Mouse (Mus musculus) MN1 (cell line): Measurements from ENCODE around the gene Gba.
"Not testable (repeated sequence)": the region's sequence is repeated elsewhere in the genome, so short reads cannot be mapped to it uniquely, and the experiment has no call there.

ENCODE experiments used
- DNase-seq: peaks from one replicate; pipeline ENCODE4 v3.0.0-alpha.2; 2016; ENCODE audit warnings: low spot score

Gba gene

DNA sequence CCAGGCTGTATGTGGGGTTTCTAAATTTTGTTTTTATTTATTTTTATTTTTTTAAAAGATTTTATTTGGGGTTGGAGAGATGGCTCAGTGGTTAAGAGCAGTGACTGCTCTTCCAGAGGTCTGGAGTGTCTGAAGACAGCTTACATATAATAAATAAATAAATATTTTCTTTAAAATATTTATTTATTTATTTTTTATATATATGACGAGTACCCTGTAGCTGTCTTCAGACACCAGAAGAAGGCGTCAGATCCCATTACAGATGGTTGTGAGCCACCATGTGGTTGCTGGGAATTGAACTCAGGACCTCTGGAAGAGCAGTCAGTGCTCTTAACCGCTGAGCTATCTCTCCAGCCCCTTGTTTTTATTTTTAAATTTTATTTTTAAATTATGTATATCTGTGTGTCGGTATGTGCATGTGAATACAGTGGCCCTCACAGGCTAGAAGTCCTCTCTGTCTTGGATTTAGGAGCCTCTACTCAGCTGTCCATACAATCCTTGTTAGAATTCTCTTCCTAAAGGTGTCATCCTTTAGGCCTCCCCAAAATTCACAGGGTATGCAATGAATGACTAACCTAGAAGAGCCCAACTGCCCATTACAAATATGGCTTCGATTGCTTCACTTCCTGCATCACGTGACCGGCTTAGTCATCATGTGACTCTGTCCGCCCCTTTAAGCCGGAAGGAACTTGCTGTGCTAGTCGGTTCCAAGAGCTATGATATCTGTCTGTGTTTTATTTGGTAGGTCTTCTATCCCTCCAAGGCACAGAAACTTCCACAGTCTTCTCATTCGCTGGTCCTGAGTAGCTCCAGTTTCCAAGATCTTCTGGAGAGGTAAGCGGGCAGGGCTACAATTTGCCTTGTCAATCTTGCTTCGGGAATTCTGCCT is at the start of gene Gba:
TSS of gene Gba (plus strand) at position 676 of the 889 bp plus-strand sequence.
- peak; percentile 95 for DNase-seq

DNA sequence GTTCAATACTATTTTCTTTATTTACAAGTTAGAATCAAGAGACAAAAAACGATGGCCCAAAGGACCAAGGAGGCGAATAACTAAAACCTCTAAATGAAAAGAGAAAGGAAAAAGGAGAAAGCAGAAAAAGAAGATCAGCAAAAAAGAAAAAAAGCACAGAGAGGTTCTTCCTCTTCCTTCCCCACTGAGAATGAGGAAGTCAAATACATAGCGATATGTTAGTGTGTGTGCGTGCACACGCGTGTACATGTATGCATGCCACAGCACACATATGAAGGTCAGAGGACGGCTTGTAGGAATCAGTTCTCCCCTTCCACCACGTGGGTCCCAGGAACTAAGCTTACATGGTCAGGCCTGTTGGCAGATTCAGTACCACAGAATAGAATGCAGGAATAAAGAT is 45.8 kb upstream of the Gba start:
- no peak for DNase-seq

- peak; percentile 34 for DNase-seq
Measured at GRCm38 (mm10) chr3:89158651-89159050, 44.1 kb upstream of the Gba start.

- no peak for DNase-seq
Measured at GRCm38 (mm10) chr3:89159211-89159610, 43.5 kb upstream of the Gba start.

- DNase-seq, result peak; percentile 91
Measured at GRCm38 (mm10) chr3:89159616-89160344, 42.9 kb upstream of the Gba start, which contains the start of gene Hcn3. Gene Hcn3 (minus strand): TSS chr3:89160196.

GRCm38 (mm10) chr3:89161207-89161606 is 41.5 kb upstream of the Gba start:
- DNase-seq, result not testable (repeated sequence)

DNA sequence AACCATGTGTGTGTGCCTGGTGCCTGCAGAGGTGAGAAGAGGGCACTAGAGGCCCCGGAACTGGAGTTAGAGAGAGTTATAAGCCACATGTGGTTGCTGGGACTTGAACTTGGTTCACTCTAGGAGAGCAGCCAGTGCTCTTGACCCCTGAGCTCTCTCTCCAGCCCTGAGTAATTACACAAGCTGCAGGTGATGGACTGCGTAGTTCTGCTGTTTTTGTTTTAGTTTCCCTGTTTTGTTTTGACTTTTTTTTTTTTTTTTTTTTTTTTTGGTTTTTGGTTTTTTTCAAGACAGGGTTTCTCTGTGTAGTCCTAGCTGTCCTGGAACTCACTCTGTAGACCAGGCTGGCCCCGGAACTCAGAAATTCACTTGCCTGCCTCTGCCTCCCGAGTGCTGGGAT is 40.9 kb upstream of the Gba start:
- DNase-seq, result no peak

- DNase-seq, result peak; percentile 48
Measured at GRCm38 (mm10) chr3:89163123-89163522, 39.6 kb upstream of the Gba start.

GRCm38 (mm10) chr3:89163643-89164245 is 39.0 kb upstream of the Gba start:
- DNase-seq, result peak; percentile 39

DNA sequence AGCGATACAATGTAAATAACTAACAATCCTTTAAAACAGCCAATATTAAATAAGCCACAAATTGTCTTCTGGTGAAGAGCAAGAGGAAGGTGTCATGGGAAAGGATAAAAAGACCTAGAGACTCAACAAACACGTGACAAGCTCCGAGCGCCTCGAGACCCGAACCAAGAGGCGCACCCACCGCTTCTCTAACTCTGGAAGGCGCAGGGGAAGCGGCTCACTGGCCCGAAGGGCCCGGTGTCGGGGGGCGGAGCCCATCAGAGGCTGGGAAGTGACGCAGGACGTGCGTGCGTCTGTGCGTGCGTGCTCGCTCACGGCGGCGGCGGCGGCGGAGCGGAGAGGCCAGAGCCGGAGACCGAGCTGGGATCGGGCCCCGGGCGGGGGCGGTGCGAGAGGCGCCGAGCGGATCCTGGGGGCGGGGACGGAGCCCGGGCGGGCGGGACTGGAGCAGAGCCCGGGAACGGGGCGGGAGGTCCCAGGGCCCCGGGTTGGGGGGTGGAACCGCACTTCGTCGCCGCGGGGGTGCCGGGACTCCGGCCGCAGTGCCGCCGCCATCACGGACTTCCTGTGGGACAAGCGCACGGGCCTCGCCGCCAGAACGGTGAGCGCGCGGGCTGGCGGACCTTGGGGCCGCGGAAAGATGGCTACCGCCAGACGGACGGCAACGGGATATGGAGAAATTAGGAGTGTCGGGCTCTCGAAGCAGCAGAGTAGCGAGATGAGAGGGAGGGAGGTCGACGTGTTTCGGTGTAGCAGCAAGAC is 38.0 kb upstream of the Gba start, which contains the start of gene Clk2:
TSS of gene Clk2 (plus strand) at position 290 of the 762 bp plus-strand sequence.
- peak; percentile 96 for DNase-seq

DNA sequence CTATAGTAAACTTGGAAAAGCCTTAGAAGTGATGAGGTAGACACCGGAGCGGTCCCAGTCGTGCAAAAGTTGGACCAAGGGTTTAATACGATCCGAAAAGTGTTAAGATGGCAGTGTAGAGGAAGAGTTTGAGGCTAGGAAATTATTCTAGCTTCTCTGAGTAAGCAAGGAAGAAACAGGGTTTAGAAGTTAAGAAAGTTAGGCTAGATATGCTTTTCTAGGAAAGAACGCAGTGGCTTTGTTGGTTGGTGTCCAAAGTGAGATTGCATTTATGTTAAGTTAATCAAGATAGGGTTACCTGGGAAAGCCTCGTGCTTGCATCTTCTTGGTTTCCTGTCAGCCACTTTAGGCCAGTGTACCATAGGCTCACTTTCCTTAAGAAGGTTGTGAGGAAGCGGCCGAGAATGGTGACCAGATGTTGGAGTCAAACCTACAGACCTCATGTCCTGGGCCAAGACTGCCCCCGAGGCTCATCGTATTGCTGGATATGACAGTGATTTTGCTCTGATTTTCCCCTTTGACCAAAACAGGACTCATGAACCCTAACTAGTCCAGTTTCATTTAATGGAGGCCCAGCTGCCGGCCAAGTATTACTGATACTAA is 37.4 kb upstream of the Gba start:
- no peak for DNase-seq

DNA sequence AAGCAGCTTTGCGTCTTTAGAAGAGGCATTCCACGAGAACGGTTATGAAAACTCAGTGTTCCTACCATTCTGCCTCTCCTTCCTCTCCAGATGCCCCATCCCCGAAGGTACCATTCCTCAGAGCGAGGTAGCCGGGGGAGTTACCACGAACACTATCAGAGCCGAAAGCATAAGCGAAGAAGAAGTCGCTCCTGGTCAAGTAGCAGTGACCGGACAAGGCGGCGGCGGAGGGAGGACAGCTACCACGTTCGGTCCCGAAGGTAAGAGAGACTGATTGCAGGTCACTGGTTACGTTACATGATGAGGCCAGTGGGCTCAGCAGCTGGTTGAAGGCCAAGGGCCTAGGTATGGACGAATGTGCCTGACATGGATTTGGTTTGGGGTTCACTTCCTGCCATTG is 35.8 kb upstream of the Gba start:
- DNase-seq, result no peak

- DNase-seq, result no peak
Measured at GRCm38 (mm10) chr3:89174844-89175243, 27.9 kb upstream of the Gba start.

- DNase-seq, result no peak
Measured at GRCm38 (mm10) chr3:89175544-89175943, 27.2 kb upstream of the Gba start.

DNA sequence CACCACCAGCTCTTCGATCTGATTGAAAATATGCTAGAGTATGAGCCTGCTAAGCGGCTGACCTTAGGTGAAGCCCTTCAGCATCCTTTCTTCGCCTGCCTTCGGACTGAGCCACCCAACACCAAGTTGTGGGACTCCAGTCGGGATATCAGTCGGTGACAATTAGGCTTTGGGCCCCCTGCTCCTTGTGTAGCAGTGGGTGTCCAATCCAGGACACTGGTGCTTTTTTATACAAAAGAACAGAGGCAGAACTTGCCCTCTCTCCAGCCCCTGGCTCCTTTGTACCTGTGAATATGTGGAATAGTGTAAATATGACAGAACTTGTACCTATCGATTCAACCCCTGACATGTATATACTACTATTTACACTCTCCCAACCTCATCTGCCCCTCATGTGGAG is 26.3 kb upstream of the Gba start:
- no peak for DNase-seq

GRCm38 (mm10) chr3:89177242-89178106 is 25.3 kb upstream of the Gba start, which contains the start of gene Scamp3:
Gene Scamp3 (plus strand): TSS chr3:89177473.
- DNase-seq, result peak; percentile 96

- no peak for DNase-seq
Measured at GRCm38 (mm10) chr3:89178107-89178385, 24.7 kb upstream of the Gba start.

DNA sequence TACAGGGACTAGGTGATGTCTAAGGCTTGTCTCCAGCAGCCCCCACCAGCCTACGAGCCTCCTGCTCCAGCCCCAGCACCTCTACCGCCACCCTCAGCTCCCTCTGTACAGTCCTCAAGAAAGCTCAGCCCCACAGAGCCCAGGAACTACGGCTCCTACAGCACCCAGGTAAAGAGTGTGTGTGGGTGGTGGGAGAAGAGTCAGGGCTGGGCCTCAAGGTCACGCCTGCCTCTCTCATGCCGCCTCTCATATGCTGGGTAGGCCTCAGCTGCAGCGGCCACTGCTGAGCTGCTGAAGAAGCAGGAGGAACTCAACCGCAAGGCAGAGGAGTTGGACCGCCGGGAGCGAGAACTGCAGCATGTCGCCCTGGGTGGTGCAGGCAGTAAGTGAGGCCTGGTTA is 23.7 kb upstream of the Gba start:
- DNase-seq, result no peak

- DNase-seq, result no peak
Measured at GRCm38 (mm10) chr3:89181749-89182500, 20.8 kb upstream of the Gba start.

DNA sequence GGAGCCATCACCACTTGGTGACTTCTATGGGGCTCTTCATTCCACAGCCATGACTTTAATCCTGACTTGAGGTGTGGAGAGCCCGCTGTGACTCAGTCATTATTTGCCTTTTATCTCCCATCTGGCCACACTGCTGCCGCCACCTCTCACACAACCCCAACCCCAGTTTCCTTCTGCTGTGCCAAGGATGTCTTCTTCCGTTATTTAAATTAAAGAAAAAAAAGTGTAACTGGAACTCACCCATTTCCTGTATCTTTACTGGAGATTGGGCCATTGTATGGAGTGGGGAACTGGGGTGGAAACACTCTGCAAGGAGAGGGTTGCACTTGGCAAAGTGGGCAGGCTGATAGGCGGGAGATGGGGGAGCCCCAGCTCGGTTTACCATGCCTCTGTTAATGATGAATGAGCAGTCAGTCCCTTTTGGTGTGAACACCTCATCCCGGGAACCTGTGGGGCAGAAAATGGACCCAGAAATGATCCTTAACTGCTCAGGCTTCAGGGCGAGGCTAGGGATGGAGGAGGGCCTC is 20.1 kb upstream of the Gba start:
- peak; percentile 29 for DNase-seq
